Mouse (Mus musculus) brain, embryonic 18.5 days (tissue): ENCODE measurements at regions not wholly inside any gene's neighbourhood (a gene's known extent, or its start where the extent isn't known, plus 50 kb on each side); places are given as distances from the start of the nearest gene placed in this dataset.

Source experiments
- DNase-seq: peaks from one replicate; pipeline ENCODE4 v3.0.0-alpha.2; 2012; ENCODE audit warnings: low read depth, low spot score

DNA sequence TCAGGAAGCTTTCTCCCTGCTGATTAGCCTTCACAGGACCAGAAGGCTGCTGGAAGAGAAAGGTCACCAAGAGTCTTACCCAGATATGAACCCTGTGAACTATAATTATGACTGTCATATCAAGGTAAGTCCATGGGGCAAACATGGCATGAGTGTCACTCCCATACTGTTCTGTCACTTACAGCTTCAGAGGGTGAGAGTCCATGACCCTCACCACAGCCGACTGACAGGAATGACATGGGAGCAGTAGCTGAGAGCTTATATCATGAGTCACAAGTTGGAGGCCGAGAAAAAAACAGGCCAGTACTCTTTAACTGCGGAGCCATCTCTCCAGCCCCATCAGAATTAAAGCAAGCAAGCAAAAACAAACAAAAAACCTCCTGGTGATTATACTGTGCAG is 117.7 kb upstream of the Neo1 start:
- DNase-seq: no peak

DNA sequence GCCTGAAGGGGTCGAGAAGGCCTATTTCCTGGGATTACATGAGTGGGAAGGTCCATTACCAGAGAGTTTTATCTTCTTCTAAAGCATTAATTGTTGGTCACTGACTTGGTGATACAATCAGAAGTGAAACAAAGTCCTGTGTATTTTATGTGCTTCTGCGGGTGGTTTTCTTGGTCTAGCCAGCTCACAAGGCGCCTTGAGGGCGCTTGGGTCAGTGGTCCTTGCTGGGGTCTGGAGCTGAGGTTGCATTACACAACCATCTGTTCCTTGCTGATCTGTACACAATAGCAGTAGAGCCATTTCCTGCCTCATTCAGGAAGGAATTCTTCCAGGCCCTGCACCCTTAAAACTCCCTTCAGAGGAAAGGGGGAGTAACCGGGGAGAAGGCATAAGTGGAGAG is 116.9 kb upstream of the Neo1 start:
- DNase-seq: no peak

DNA sequence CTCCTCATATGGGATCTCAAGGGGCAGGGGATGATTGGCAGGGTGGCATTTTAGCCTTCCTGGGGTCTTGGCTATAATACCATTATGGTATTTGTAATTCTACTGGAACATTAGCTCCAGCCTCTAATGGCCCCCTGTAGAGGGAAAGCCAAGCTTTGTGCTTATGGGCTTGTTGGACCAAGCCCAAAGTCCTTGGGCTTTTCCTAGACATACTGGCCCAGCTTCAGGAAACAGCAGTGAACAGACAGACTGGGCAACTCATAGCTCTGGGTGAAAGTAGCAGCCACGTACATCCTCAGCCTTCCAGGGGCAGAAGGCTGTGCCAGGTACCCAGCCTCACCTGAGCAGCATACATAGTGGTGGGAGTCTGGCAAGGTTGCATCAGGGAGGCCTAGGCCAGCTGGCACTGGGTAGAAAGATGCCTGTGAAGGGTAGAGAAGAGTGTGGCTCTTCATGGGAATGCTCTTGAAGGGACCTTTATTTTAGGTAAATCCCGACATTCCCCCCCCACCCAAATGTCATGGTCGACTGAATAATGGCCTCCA is 108.1 kb upstream of the Neo1 start:
- DNase-seq: no peak

DNA sequence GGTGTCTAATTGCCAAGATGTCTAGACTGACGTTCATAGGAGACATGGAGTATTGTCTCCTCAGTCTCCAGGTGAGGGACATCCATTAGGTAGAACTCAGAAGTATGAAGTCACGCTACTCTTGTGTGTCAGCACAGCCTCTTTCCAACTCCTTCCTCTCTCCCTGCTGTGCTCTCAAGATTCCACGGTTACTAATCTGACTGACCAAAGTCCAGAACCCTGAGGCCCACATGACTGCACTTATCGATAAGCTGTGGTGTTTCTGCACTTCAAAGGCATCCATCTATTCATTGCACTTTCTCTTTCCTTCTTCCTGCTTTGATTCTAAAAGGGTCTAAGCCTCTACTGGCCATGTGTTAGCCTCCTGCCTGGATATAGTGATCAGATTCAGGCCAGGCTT is 107.4 kb upstream of the Neo1 start:
- DNase-seq: no peak

DNA sequence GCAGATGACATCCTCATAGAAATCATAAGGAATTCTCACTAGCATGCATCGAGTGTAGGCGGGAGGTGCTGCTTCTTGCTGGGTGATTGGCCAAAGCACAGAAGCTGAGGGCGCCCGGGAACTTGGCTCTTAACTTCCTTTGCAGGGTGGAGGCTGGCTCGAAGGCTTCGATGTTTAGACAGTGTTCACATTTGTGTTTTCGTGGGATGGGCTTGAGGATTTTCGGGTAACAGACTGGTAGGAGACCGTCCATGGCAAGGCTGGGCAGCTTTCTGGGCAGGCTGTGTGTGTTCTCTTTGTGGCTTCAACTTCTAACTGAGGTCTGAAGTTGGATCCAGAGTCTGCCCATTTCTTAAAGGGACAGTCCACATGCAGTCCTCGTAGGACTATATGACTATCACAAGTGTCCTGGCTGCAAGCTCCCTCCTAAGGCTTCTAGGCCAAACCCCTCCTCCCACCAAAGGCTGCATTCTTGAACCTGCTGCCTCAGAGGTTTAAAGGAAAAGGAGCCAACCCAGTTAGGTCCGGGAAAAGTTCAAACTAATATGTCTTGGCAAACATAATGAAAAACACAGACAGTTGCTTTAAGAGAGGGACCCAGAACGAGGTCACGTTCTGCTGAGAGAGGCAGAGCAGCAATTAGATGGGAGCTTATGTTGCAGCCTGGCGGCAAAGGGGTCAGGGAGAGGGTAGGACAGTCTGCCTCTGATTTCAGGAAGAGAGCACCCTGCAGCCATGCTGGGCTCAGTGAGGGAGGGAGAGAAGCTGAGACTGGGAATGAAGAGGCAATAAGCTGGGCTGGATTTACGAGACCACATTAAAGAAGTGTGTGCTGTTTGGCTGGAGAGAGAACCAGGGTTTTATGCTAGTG is 98.2 kb upstream of the Neo1 start:
- DNase-seq: no peak

DNA sequence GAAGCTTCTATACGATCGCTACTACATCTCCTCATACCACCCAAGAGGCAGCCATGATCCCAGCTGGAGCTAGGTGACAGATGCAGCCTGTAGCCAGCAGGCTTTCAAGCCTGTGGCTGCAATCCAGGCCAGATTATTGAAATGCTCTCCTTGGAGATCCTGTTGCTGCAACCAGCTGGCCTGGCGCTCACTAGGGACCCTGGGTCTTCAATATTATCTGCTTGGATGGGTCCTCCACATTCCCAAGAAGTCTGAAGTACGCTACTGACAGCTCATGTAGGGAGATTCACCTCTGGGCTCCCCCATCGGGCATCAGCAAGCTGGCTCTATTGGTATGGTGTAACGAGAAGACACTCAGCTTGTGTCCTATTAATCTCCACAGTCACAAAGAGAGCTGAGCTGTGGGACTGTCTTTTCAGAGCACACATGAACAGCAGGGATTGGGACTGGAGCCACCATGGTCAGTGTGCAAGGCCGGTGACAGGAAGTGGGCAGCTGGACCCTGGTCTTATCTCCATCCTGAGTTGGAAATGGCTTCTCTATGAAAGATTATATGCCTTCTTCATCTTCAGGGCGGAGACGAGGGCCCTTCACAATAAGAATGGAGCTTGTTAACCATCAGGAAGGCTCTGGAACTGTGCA is 93.6 kb upstream of the Neo1 start:
- no peak for DNase-seq

DNA sequence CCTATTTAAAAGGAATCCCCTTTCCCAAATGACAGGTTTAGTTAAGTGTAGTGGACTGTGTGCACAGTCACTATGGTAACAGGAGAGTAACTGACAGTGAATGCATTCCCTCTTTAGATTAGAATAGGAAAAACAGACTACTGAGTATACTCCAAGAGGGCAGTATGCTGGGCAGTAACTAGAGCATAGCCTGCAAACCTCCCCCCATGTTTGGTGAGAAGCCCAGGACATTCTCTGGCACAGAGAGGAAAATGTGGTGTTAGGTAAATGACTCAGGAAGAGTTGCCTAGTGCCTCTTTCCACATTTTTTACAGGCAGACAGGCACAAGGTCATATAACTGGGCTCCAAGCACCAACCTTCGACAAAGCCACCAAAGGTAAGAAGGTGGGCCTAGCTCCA is 93.0 kb upstream of the Neo1 start:
- DNase-seq: no peak

DNA sequence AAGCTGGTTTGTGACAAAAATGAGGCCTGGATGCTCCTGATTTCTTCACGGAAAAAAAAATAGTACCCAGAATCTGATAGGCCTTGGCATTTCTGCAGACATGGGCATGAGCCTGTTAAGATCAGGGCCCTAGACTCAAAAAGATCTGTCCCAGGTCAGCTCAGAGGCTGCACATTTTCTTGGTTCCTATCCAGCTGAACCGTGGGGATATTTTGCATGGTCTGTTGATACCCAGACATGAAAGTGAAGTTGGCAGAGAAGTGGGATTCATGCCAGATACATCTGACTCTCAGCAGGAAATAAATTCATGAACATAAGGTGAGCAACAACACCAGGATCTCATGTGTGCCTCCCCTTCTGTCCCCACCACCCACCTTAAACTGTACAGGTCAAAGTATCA is 91.8 kb upstream of the Neo1 start:
- no peak for DNase-seq

DNA sequence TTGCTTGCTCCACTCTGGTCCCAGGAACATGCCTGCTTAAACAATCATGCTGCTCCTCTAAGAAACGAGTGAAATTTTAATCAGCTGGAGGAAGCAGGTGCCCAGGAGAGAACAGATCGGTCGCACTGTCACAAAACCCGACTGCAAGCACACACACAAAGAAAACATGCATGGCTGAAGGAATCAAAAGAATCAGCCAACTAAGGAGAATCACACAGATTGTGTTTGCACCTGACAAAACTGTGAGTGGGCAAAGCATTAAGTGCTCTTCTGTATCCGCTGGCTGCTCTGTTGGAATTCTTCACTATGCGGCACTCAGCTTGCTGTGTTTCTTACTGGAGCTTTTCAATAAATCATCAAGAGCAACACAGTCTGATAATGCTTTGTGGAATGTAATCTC is 89.6 kb upstream of the Neo1 start:
- no peak for DNase-seq

DNA sequence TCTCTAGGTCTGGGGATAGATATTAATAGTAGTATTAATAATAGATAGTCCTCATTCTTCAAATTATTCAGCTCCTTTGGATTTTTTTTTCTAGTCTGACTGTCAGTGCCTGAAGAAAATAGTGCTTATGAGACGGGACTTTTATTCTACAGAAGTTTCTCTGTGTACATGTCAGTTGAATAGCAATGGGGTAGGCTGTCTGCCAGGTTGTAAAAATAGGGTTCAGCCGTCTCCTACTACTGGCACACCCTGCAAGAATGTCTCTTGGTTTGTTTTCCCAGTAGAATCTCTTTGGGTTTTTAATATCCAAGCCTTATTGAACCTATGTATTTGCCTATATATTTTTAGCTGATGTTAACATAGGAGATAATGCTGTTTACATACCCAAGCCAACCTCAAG is 80.3 kb upstream of the Neo1 start:
- DNase-seq: no peak

DNA sequence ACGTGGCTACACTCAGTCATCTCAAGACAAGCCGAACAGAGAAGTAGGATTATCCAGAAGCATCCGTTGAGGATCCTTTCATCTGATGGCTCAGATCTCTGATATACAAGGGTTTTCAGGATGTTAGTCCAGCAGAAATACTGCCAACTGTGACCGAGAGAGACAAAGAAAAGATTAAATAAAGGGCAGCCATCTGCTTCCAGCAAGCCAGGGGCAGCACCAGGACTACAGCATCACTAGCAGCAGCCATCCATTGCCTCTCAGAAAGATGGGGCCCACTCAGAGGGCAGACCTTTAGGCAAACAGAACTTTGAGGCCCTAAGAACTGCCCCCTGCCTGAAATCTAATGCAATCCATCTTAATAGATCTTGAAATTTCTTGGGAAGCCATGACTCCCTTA is 77.6 kb upstream of the Neo1 start:
- DNase-seq: no peak

DNA sequence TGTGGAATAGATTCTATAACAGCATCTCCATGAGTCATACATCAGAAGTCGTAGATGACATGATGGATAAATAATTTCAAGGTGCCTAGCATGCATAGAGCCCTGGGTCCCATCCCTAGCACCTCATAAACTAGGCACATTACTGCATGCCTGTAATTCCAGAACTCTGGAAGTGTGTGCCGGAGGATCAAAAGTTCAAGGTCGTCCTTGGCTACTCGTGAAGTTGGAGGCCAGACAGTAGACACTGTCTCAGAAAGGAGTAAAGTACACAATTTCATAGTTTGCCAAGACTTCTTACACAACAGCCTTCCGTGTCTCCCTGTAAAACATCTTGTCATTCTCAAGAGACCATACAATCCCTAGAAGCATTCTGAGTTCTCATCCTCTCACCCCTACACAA is 63.5 kb upstream of the Neo1 start:
- DNase-seq: no peak

DNA sequence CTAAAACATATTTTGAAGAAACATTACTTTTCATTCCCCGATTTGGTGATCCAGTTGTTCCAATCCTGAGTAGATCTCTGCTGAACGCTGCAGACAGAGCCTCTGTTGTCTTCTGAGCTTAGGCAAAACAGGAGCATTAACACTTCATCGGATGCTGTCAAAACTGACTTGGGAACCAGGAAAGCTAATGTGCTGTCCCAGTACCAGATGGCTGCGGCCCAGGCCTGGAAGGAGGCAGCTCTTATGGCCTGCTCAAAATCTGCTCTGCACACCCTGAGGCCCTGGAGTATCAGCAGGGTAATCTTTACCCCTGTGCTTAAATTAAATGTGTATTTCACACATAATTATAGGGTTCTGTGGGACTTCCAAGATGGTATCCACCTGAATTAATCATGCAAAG is 61.3 kb upstream of the Neo1 start:
- no peak for DNase-seq

DNA sequence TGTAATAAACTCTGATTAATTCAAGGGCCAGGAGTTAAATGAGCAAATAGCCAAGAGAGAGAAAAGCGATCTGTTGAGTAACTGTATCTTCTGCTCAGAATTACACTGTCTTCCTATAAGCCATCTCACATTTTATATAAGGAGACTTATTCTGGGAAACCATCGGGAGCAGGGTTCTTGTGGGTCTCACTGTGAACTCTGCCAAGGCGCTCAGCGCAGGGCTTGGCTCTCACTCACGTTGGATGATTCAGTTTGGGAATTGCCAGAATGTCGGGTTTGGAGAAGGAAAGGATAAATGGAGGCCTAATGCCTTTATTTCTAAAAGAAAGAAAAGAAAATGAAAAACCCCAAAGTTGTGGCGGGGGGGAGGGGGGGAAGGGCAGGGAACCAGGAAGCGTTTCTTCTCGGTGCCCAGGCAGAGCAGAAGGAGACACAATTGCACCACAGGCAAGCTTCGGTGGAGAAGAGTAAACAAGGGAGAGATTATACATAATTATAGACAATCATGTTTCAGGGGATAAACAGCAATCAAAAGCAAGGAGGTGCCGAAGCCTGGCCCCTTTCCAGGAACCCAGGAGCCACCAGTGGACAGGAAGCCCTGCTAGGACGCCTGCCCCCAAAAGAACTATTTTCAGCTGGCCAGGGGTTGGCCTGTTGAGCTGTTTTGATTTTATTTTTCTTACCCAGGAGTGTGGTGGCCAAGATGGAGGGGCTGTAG is 60.5 kb upstream of the Neo1 start:
- no peak for DNase-seq

DNA sequence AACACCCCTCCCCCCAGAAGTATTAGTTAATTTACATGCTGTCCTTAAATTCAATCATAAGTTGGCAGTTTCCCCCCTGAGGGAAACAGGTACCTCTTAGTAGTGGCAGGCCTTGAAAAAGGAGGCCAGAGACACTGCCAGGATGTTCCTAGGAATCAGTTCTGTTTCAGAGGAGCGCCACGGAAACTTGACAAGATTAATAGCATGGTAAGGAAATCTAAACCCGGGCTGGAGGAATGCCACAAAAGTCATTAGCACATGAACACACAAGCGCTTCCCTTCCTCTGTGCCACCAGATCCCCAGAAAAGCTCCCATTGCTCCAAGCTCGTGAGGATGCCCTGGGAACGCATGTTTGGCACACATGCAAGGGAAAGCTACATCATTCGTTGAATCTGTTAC is 59.4 kb upstream of the Neo1 start:
- no peak for DNase-seq

DNA sequence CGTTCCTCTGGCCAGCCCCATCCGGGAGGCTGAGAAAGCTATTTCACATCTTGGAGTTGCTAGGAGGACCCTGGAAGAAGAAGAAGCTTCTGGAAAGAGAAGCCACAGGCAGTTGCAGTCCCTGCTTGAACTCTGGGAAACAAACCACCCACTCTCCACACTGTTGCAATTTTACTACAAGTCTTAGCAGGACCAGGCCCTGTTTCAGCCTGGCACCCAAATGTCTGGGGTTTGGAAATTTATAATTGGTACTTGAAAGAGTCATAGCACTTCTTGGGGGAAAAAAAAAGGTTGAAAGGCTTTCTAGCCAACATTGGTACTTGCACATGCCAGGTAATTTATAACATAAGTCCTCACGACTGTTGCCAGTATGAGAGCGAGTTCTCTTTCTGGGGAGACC is 57.9 kb upstream of the Neo1 start:
- DNase-seq: no peak

DNA sequence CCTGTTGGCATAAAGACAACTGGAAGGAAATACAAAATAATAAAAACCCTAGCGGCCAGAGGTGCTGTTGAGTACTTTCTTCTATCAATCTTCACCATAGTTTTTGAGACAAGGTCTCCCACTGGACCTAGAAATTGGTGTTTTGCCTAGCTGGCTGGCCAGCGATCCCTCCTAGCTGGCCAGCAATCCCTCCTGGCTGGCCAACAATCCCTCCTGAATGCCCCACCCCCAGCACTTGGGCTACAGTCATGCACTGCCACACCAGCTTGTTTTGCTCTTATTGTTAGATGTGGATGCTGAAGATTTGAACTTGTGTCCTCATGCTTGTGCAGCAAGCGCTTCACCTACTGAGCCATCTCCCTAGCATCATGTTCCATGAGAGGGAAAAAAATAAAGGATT is 54.9 kb upstream of the Neo1 start:
- DNase-seq: no peak

DNA sequence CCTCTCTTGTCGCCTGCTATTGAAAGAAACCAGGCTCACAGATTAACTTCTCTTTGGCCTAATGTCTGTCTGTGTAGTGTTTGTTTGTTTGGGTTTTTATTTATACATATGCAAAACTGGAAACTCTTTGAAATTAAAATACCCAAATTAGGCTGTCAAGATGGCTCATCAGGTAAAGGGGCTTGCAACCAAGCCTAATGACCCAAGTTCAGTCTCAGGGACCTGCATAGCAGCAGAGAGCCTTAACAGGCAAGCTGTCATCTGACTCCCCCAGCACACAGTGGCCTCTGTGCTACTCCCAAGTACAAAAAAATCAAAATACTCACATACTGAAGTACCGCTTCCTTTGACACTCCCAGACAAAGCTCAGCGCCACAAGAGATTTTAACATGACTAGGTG is 51.5 kb upstream of the Neo1 start:
- no peak for DNase-seq

DNA sequence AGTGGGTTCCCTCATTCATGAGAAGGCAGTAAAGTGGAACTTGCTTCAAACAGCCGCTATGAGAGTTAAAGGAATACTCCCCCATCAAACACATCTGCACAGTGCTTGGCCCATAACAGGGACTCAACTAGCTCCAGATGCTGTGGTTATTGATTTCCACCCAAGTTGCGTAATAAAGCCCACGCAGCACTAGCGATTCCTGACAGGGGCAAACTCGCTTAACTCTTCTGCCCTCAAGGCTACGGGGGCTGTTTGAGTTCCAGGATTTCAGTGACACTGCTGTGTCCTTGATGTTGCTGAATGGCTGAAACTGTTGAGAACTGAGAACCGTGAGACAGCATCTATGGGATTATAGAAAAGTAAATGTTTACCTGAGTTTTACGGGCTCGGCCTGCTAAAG is 50.9 kb upstream of the Neo1 start:
- DNase-seq: no peak

DNA sequence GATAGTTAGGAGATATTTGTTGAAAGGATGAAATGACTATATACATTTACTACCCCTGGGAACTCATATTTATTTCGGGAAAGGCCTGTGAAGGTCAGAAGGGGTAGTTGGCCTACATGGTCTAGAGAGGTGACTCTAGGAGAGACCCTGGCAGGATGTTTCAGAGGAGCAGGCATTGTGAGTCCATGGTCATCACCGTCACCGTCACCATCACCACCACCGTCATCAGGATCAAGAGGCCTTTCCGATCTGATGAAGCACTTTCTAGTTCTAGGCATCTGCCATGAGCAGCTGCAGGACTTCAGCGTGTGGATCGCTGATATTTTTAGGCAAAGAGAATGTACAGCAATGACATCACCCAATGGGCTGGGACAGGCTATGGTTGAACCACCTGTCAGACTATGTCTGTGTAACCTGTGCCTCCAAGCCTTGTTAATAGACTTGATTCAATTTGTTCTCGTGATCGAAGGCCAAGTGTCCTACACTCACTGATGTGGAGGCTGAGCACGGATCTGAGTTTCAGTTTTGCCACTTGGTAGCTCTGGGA is 50.4 kb upstream of the Neo1 start:
- no peak for DNase-seq
